Mouse (Mus musculus) erythroid progenitor cell, adult 5-6 weeks (primary cell): ENCODE measurements around the gene Rffl. TPM values are rescaled to one million over a fixed set of nuclear protein-coding genes. Genes with fewer than 3 reads are reported as not detected.

ENCODE experiments used
- ATAC-seq: replicated peaks from 2 replicates; pipeline ENCODE4 v1.8.0; 2016; ENCODE audit warnings: moderate number of reproducible peaks, mild to moderate bottlenecking, moderate TSS enrichment, inconsistent platforms; ENCODE audit not compliant: poor library complexity, low FRiP score, severe bottlenecking
- total RNA-seq, 2 experiments: library from RNA; stranded (forward) in 1 of 2; stranded (reverse) in 1 of 2; fragments of 150-400 nt in 1 of 2; fragments of 186-747, 209-891 nt in 1 of 2; gene quantifications; 2 replicates each; pipeline versions ENCODE4 v1.2.3 to v1.2.4; 2015 to 2017; ENCODE audit warnings: low replicate concordance in 2 of 2

Gene Rffl
- total RNA-seq, 2 experiments from 2014 or later = 57.4 to 78.7 TPM

DNA sequence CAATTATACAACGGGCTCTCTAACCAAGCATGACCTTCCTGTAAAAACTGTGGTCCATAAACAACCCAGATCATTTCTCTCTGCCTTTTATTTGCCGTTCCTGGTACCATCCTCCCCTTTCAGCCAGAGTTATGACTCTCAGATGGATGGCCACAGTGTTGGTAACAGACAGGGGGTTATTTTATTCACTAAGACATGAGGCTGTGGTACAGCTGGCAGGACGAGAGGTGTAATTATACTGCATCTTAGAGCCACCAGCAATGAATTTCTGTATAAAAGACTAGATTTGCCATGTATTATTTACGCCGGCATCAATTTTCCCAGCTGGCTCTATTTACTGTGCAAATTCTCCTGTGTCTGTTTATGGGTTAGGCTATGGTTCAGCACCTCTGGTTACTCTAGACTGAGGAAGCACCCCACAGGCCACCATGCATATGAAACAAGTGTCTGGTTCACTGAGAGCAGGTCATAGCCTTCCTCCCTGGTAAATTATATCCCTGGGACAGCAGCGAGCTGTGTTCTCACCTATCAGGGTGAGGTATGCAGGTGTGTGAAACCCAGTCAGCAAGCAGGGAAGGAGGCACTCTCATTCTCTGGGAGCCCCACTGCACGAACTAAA is 6.8 kb upstream of the Rffl start:
- ATAC-seq = no peak

DNA sequence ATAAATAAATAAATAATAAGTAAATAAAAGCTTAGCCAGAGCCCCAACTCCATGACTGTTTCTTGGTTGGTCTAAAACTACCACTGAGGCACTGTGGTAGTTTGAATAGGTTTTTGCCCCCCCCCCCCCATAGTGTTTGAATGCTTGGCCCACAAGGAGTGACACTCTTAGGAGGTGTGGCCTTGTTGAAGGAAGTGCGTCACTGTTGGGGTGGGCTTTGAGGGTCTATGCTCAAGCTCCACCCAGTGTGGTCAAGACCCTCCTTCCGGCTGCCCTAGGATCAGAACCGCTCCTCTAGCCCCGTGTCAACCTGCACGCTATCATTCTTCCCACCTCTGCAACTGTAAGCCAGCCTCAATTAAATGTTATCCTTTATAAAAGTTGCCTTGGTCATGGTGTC is 4.6 kb upstream of the Rffl start:
- ATAC-seq = no peak

DNA sequence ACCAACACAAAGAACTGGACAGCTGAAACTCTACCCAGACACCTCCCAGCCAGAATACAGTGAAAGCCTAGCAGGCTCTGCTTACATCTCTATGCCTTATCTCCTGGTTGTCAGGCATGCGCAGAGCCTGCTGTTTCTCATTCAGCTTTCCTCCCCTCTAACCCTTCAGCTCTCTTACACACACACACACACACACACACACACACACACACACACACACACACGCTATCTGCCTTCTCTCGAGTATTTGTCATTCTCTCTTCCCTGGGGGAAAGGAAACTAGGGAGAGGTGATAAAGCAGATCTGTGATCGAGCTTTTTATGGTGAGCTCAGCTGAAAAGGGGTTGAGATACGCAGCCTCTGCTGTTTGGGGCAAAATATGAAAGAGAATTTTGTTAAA is 3.9 kb upstream of the Rffl start:
- 0 out of 2 replicates have a peak, but pooled peaks have one; percentile 44 for ATAC-seq

DNA sequence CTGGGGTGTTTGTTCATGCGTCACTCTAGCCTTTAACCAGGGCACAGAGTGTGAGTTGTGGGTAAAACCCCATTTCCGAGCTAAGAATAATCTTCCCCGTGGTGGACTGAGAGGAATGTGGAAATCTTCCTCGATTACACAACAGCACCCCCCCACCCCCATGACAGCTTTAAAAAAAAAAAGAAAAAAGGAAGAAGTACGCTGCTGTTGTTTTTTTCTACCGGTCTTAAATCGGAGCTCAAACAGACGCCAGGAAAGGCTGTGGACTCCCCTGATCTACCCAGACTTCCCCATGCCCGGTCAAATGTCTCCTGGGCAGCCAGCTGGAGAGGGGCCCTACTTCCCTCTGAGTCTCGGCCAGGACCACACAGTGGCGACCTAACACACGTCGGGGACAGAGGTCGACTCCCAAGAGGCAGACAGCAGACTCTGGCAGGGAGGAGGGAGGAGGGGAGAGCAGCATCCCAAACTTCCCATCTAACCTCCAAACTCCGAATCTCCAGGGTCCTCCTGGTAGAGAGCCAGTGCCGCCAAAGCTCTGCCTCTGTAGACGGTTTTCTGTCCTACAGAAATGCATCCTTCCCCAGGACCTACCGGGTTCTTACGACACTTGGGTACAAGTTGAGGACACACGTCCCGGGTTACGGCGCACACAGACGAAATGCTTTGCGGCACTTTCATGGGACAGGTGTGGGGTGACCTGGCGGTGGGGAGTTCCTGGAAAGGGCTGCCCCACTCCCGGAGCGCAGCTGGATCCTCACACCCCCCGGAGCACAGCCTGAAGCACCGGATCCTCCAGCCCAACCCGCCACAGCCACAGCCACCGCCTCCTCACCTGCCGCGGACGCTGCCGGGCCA is 608 bp downstream of the Rffl start:
- peak; percentile 55 for ATAC-seq

DNA sequence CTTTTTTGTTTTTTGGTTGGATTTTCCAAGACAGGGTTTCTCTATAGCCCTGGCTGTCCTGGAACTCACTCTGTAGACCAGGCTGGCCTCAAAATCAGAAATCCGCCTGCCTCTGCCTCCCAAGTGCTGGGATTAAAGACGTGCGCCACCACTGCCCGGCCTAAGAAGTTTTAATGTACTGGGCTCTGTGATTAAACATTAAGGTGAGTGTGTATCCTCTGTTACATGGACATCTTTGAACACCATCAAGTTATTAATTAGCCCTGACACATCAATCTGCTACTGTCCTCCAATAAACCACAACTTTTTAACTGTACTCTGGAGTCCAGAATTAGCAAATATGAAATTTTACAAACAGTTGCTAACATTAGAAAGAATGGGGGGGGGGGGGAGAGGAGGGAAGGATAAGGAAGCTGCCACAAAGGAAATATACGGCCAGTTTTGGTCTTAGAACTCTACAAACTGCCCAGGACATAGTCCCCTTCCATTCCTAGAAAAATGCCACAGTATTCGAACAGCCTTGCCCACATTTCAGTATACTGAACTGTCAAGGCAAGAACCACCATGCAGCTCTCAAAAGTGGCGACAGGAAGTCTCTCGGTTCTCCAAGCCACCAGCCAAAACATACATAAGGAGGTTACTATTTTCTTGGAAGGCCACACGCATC is 1.4 kb downstream of the Rffl start:
- ATAC-seq = no peak

DNA sequence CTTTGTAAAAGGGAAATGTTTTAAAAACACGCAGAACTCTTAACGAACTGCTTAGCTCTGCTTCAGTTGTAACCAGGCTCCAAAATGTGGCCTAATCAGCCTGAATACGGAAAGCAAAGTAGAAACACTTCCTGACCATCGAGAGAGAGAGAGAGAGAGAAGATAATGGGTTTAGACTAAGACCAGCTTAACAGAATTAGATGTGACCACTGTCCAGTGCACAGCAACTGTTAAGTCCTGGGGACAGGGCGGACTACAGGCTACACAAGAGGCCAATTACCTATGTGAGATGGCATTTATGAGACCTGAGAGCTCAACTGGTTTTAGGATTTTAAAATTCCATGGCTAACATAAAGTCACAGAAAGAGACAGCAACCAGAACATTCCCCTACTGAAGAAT is 3.1 kb downstream of the Rffl start:
- ATAC-seq = no peak

DNA sequence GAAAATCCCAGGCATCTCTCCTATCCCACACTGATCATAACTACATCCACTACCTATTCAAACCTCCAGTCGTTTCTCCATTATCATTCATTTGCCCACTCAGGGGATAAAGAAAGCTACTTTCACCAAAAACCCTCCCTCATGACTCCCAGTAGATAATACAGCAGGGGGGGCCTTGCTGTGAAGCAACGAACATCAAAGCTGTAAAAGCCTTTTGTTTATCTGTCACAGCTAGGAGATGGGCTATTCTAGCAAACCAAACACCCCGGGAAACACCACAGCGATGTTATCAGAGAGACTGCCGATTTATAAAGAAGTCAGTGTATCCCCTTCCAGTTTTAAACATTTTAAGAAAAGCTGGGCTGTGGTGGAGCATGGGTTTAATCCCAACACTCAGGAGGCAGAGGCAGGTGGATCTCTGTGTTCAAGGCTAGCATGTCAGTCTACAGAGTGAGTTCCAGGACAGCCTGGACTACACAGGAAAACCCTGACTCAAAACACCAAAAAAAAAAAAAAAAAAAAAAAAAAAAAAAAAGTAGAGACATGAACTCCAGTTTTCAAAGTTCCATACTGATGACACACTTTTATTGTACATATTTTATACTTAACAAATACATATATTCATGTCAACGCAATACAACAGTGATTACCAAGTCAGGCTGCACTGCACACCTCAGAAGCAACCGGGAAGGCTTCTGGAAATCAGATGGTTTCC is 4.0 kb downstream of the Rffl start:
- ATAC-seq = no peak

DNA sequence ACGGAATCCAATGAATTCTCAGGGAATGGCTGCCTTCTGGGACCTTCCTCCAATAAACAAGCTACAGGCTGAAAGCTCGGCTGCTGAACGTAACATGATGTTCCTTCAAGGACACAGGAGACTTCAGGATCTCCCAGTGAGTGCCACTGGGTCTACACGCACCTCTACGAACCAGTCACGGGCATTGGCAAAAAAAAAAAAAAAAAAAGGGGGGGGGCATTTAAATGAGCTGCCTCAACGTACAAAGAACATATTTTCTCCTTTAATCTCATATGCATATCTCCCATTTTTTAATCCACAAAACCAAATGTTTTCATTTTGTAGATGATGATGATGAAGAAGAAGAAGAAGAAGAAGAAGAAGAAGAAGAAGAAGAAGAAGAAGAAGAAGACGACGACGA is 5.1 kb downstream of the Rffl start:
- no peak for ATAC-seq

DNA sequence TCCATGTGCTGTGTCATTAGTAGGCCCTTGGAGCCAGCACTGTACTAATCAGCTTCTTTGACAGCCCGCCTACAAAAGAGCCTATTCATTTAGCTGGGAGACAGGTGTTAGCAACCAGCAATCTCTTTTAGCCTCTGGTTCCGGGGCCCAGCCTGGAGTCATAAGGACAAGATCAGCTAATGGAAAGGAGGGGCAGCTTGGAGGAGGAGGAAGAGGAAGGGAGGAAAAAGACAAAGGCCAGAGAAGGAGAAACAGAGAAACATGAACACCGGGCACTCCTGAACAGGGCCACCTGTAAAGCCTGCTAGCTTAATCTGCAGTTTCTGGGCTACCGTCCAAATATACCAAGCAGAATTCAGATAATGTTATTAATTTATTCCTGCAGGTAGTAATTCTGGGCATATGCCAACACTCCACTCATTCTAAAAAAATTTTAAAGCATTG is 7.5 kb downstream of the Rffl start:
- peak; percentile 55 for ATAC-seq

DNA sequence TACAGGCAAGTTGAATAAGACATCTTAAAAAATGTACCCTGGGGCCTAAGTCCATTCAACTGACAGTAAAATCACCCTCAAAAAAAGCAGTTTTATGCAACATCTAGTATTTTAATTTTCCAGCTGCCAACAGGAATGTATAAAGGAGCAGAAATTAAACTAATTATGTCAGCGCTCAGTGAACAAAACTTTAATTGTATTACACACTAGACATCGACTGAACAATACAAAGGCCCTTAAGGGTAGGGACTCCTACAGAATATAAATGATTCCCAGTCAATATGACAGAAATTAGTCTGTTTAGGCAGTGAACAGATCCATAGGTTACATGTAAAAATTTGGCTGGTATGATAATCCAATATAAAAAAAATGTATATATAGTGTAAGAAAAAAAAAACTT is 8.0 kb downstream of the Rffl start:
- no peak for ATAC-seq

DNA sequence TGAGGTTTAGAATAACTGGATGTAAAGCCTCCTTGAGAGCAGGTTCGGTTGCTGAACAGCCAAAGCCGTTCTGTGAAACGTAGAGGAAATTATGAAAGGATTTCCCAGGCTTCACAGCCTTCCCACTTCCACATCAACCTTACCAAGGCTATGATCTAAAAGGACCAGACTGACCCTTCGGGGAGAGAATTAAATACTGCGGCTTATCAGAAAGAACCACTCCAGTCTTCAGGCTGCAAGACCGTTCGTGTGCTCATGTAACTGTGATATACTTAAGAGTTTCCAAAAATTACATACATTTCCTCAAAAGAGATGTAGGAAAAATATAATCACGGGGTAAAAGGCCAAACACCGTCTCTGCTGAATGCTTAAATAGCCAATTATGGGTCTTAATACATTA is 8.4 kb downstream of the Rffl start:
- peak; percentile 74 for ATAC-seq

DNA sequence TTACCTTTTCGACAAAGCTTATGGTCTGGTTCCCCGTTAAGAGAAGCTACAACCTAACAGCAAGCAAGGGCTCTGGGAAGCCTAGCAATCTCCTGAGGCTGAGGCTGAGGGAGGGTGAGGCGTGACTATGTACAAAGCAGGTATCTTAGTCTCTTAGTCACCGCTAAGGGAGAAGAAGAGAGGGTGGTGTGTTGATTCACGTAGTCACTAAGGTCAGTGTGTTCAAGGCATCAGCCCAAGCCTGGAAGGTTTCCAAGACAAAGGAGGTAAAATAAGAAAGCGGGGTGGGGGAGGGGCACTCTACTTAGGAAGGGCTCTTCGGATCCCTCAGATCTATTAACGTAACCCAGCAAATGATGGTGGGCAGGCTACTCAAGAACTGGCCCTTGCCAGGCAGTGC is 9.5 kb downstream of the Rffl start:
- ATAC-seq = no peak

DNA sequence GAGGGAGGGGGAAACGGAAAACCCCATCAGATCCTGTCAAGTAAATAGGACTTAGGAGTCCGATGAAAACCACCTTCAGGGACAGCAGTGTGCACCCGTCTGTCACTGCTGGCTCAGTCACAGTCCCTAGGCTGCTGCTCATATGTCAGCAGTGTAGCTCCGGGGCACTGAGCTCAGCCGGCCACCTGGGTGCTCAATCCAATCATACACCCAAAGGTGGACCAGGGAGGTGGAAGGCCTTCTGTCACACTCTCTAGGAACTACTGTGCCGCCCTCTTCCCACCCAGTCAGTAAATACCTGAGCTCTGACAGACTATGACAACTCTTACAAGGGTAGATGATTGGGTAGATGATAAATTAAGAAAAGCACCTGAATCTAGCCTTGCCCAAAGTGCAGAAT is 10.3 kb downstream of the Rffl start:
- no peak for ATAC-seq

DNA sequence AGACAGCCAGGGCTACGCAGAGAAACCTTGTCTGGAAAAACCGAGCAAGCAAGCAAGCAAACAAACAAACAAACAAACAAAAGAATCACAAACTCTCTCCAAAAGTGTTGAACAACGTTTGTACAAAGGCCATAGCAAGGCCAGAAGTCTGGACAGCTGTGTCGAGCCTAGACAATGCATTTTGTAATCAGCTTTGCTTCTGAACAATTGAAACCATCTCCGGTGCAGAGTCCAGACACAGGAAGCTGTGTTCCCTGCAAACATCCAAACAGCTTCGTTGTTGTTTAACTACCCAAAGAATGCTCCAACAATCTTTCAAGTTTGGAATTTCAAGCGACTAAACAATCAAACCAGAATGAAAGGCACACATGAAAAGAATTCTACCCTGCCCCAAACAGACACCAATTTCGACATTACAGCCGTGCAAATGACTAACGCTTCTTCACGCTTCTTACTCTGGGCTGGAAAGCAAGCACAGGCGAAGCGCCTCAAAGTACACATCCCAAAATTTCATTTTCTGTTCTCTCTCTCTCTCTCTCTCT is 13.6 kb downstream of the Rffl start:
- ATAC-seq = no peak

DNA sequence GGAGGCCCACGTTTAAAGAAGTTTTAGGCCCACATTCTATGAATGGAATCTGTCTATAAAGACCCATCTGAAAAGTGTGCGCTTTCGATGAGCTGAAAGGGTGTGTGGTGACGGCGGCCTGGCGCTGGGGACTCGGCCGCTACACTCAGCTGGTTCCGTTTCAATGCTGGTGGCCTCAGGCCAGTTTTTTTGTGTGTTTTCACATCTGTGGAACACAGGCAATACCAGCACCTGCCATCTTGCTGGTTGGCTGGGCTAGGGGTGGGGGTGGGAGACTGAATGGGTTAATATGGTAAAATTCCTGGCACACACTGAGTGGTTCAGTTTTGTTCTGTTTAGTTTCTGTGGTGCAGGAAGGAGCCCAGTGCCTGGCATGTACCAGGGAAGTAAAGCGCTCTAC is 15.0 kb downstream of the Rffl start:
- no peak for ATAC-seq

DNA sequence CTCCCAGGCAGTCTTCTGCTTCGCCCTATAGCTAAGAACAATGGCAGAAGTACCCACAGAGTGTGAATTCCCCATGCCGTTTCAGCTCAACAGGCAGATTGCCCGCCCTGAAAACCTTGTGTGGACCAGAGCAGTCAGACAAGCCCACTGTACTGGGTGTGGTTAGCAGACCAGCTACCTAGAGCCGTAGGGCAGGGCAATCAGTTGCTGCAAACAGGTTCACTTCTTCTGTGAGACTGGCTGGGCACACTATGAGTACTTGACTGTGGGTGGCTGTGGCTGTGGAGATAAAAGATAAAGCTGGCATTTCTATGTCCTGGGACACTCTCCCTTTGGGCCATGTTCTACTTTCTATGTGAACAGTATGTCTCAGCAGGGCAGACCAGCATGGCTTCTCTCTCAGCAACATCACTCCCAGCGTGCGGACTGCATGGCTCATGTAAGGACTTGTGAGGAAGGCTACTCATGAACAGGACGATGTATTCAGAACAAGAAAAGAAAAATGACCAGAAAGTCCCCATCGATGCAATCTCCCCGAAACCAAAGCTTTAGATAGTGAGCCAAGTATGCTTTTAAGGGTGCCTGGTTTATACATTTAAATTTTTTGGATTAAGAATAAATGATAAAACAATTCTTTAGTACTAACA is 15.6 kb downstream of the Rffl start:
- ATAC-seq = peak; percentile 99

DNA sequence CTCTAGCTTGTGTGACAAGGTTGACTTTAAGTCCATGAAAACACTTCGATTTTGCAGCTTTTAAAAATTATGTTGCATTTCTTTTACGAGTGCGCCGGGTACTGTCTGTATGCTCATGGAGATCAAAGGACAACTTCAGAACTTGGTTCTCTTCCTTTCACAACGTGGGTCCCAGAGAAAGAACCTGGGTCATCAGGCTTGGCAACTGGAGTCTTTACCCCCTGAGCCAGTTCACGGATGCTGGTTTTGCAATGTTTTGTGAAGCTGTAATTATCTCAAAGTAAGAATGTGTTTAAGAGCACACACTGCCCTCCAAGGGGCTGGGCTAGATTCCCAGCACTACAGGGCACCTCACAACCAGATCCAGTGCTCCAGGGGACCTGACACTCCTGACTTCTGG is 16.9 kb downstream of the Rffl start:
- ATAC-seq = no peak

DNA sequence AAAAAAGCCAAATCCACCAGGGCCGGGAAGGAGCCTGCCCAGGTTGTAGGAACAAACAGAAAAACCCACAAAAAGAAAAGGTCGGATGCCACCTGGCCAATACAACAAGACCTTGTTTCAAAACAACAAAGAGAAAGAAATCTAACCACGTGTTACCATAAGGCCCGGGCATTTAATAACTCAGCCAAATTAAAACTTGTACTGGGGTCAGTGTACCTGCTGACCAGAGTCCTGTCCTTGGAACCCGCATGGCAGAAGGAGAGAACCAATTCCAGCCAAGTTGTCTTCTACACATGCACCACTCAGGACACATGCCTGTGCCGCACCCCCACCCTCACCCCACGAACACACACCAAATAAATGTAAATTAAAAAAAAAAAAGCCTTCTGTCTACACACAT is 18.1 kb downstream of the Rffl start:
- no peak for ATAC-seq

DNA sequence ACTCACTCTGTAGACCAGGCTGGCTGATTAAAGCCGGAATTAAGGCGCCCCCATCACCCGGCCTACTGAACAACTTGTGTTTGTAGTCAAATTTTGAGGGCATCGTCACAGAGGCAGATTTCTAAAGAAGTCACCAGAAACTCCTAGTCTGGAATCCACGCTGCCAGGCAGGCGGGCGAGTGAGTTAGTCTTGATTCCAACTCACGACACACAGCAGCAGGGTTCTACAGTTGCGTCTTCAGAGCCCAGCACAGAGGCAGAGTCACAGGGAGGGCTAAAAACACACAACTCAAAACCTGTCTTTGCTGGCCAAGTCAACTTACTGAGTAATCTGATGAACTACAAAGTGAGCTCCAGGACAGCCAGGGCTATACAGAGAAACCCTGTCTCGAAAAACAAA is 18.5 kb downstream of the Rffl start:
- no peak for ATAC-seq

DNA sequence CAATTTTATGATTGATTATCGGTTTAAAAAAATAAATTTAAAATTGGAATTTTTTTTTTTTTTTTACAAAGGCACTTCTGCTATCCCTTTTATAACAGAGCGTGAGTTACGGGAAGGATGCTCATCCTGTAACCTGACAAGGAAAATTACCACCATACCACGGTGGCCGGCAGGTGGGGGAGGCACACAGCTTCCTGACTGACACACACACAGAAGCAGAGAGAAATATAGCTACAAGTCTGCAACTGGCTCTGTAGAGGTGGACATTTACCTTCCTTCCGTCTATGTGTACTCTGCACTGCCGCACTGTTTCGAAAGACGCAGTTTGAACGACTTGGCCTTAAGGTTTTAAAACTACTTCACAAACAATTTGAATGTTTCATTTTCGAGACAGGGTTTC is 18.9 kb downstream of the Rffl start:
- ATAC-seq = no peak
